Mouse (Mus musculus) urinary bladder, postnatal 25 days (tissue): ENCODE results near the gene Mtfmt.

ENCODE experiments used
- DNase-seq: peaks from one replicate; pipeline ENCODE4 v3.0.0; 2022; ENCODE audit warnings: low spot score

Mtfmt gene

GRCm38 (mm10) chr9:65435671-65436301 is at the start of gene Mtfmt:
Mtfmt (plus strand) TSS chr9:65435782.
- peak; percentile 96 for DNase-seq

GRCm38 (mm10) chr9:65386373-65387140 is 49.0 kb upstream of the Mtfmt start:
- DNase-seq: no peak

- DNase-seq: no peak
Observed at GRCm38 (mm10) chr9:65390752-65391612, 44.6 kb upstream of the Mtfmt start.

DNA sequence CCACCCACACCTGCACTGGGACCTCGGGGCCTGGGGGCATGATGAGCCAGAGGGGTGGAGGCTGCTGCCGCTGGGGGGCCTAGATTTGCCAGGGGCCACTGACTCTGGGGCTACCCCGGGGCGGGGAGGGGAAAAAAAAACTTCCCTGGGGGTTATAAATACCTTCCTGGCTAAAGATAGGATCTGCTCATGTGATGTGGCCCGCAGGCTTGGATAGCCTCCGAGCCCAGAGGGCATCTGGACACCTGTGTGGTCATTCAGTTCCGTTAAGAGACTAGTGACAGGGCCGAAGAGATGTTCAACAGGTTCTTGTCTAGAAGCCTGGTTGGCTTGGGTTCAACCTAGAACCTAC is 44.0 kb upstream of the Mtfmt start, which contains the start of gene Kbtbd13:
Gene Kbtbd13, minus strand, starts transcription at position 40 of the 352 bp plus-strand sequence.
- no peak for DNase-seq

DNA sequence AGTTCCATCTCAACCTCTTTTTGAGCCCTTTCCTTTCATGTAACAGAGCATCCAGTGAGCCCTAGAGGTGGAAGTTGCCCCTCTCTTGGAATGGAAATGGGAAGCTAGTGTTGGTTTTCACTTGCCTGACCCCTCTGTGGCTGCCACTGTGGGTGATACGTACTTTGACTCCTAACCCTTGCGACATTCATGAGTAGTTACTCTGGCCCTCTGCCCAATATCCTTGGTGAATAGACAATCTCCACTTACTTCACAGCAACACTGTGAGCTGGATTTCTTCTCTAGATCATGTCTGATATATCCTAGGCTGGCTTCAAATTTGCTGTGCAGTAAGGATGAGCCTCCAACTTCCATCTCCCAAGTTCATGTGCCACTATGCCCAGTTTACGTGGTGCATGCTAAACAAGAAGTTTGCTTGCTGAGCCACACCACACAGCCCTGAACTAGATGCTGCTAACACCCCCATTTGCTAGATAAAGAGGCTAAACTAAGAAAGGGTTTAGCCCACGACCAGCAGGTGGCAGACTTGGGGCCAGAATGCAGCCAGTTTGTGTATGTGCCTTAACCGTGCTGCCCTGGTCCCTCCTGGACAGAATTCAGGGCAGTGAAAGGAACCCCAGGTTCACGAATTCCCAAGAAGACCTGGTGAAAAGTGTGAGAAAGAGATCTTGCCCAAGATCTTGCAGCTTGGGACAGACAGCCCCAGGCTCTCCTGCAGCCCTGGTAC is 42.8 kb upstream of the Mtfmt start:
- DNase-seq: peak; percentile 72

- DNase-seq: no peak
Observed at GRCm38 (mm10) chr9:65393606-65394005, 42.0 kb upstream of the Mtfmt start.

DNA sequence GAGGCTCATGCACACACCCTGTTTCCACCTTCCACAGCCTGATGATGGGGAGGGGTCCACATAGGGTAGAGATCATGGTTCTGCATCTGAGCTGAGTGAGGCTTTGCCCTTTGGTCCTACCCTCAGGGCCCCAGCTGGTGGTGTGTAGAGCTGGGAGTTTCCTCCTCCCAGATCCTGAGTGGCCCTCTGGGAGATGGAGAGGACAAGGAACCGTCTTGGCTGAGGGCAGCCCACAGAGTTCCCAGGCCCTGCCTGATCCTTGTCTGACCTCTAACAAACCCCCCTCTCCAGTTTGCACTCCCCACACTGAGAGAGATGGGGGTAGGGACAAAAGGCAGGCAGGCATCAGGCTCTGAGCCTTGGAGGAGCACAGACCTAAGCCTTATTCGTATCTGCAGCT is 41.2 kb upstream of the Mtfmt start:
- no peak for DNase-seq

GRCm38 (mm10) chr9:65398279-65398678 is 37.3 kb upstream of the Mtfmt start, which contains the start of gene Rasl12:
Rasl12 (plus strand) TSS chr9:65398506.
- DNase-seq: peak; percentile 51

DNA sequence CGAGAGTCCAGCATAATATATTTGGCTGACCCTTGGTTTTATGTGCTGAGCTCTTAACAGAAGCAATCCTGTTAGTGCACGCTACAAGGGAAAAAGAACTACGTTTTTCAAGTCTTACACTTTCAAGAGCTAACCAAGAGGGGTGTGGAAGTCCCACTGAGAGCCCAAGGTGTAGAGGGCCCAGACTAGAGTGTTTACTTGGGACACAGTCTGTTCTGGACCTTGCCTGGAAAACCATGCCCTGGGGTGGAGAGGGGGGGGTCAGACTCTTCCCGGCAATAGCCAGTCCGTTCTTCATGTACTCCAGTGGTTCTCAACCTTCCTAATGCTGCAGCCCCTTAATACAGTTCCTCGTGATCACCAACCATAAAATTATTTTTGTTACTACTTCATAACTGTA is 35.6 kb upstream of the Mtfmt start:
- no peak for DNase-seq

DNA sequence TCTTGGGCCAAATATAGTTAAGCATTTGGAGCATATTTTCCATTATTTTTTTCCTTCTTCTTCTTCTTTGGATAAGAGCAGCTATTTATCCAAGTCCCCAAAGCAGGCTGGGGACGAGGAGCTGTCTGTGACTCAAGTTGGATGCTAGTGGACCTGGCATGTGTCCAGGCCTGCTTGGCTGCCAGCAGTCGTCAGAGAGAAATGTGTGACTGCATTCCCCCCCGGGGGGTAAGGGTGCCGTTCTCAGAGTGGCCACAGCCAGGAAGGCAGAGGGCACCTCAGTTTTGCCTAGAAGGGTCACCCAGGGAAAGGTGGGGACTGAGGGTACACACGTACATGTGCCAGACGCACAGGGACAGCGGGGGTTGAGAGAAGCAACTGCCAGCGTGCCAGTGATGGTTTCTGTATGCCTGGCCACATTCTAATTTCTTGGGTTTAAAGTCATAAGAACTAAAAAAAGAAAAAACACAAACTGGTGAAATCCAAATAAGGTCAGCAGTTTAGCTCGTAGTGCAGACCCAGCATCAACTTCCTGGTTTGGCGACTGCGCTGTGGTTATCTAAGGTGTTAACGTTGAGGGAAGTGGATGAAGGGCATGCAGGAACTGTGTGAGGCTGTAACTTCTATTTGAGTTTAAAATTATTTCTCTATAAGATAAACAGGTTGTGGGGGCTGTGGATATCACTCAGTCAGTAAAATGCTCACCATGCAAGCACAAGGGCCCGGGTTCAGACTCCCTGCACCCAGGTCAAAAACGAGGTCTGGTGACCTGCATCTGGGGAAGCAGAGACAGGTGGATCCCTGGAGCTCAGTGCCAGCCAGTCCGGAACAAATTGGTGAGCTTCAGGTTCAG is 31.0 kb upstream of the Mtfmt start:
- DNase-seq: peak; percentile 36

- DNase-seq: no peak
Observed at GRCm38 (mm10) chr9:65405184-65405449, 30.5 kb upstream of the Mtfmt start.

DNA sequence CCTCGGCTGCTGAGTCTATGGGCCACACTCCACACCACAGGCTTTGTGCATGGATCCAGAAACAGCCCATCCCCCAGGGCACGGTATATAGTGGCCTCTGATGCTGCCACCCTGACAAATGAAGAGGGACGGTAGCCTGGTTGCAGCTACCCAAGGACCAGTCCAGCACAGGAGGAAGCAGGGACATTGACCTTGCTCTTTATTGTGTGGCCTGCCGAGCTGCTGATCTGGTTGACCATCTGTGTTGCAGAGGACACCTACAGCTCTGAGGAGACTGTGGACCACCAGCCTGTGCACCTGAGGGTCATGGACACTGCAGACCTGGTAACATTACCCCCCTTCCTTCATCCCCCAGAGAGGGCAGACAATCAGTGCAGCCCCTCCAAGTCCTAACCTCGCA is 28.3 kb upstream of the Mtfmt start:
- no peak for DNase-seq

GRCm38 (mm10) chr9:65407861-65408260 is 27.7 kb upstream of the Mtfmt start:
- DNase-seq: no peak

DNA sequence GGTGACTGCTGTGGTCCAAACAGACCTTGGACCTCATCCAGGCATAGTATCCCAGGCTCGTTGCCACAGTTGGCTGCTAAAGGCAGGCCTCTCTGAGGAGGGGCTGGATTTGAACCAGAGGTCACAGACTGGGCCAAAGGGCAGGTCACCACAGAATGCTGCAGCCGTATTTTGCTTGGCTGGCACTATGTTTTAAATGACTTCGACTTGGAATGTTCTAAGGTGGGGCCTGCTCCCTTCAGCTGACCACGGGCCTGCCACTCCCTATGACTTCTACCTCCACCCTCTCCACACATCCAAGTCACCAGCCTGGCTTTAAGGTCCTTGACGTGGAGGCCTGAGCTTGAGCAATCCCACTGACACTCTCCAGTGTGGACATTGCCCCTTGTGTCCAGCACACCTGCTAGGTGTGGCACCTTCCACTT is 26.7 kb upstream of the Mtfmt start:
- DNase-seq: no peak

DNA sequence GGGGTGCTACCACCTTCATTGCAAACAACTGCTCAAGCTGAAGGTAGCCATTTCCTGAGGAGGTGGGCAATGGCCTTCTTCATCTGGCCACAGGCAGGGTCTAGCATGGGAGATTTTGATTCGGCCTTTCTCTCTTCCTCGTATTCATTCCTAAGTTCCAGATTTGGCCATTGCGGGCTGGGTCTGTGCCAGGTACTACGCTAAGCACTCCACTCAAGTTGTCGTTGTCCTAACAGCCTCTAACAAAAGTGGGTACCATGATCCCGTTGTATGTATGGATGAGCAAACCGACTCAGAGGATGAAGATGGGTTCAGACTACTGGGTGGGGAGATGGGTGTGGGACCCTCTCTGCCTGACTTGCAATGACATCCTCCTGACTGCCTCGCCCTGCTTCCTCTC is 25.2 kb upstream of the Mtfmt start:
- no peak for DNase-seq

DNA sequence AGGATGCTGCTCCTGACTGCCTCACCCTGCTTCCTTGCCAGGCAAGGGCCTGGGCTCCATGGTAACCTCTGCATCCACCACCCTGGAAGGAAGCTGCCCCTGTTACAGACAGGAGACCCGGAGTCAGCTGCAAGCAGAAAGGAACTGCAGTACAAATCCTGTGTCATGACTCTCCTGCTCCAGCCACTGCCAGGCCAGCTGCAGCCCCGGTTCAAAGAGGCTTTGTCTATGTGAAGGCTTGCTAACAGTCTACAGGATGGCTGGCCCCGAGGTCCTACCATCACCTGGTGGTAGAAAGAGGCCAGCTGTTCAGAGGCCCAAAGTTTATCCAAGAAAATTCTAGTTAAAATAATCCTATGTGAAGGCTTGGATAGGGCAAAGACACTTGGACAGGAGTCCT is 24.3 kb upstream of the Mtfmt start:
- DNase-seq: no peak

GRCm38 (mm10) chr9:65417738-65418137 is 17.8 kb upstream of the Mtfmt start:
- DNase-seq: no peak

- no peak for DNase-seq
Observed at GRCm38 (mm10) chr9:65419633-65420032, 15.9 kb upstream of the Mtfmt start.

DNA sequence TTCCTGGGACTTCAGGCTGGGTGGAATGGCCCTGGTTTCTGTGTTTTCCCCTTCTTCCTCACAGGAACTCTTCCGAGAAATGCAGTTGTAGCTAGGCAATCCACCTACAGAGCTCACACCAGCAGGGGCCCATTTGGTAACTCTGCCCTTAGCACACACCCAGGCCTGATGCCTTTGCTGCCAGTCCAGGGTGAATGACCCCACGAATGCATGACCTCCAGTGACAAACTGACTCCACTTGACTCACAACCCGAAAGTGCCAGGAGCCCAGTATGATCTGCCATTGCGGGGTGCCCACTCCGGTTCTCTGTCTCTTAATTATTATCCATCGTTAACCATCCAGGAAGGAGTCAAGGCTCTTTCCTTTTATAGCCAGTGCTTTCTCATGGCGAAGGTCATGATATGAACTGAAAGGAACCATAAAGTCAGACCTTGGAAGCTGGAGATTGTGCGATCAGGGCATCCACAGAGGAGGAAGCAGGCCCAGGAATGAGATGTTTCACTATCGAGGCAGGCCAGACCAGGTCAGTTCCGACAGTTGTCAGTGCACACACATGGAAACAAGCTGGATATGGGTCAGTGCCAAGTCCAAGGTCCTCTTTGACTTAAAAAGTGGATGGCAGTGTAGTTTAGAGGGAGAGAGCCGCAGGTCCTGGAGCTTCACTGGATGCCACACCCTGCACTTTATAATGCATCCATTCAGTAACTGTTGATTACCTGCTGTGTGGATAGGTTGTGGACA is 12.7 kb upstream of the Mtfmt start, which contains the start of gene Slc51b:
Gene Slc51b, minus strand, starts transcription at position 196 of the 742 bp plus-strand sequence.
- no peak for DNase-seq

- DNase-seq: no peak
Observed at GRCm38 (mm10) chr9:65424393-65424792, 11.2 kb upstream of the Mtfmt start.
